Mouse (Mus musculus) neural tube, embryonic 14.5 days (tissue): ENCODE data around the gene Cul4a. TPM values are rescaled to one million over a fixed set of nuclear protein-coding genes. Genes with fewer than 3 reads are reported as not detected.
"Not testable (repeated sequence)": the region's sequence is repeated elsewhere in the genome, so short reads cannot be mapped to it uniquely, and the experiment has no call there.

Experiments used
- ATAC-seq: fragments of 200-750 bp; cut with Nextera tagmentation; 2 replicates; pipeline ENCODE4 v1.8.0; 2017; ENCODE audit warnings: low read depth, mild to moderate bottlenecking, moderate TSS enrichment, moderate library complexity
- H3K27ac ChIP-seq: fragments of 300-500 bp; sonication (generic); 2 replicates; pipeline ENCODE4 v1.5.1; 2014; ENCODE audit warnings: low read depth, mild to moderate bottlenecking, control low read depth, low read length, moderate library complexity, mixed read lengths
- H3K27me3 ChIP-seq: fragments of 300-500 bp; sonication (generic); 2 replicates; pipeline ENCODE4 v1.6.1; 2014; ENCODE audit warnings: low read length; ENCODE audit not compliant: control insufficient read depth, insufficient read depth
- H3K36me3 ChIP-seq: fragments of 300-500 bp; sonication (generic); 2 replicates; pipeline ENCODE4 v1.6.1; 2014; ENCODE audit warnings: low read length, mixed read lengths; ENCODE audit not compliant: control insufficient read depth, insufficient read depth
- H3K4me1 ChIP-seq: fragments of 300-500 bp; sonication (generic); 2 replicates; pipeline ENCODE4 v1.6.1; 2014; ENCODE audit warnings: low read length; ENCODE audit not compliant: control insufficient read depth, insufficient read depth
- H3K4me2 ChIP-seq: fragments of 300-500 bp; sonication (generic); 2 replicates; pipeline ENCODE4 v1.6.1; 2014; ENCODE audit warnings: mild to moderate bottlenecking, low read depth, low read length, control low read depth
- H3K4me3 ChIP-seq: fragments of 300-500 bp; sonication (generic); 2 replicates; pipeline ENCODE4 v1.5.1; 2014; ENCODE audit warnings: low read depth, low read length, control low read depth, mixed read lengths
- H3K9ac ChIP-seq: fragments of 300-500 bp; sonication (generic); replicated peaks from 2 replicates; pipeline ENCODE4 v1.6.1; 2014; ENCODE audit warnings: low read depth, mild to moderate bottlenecking, control low read depth, low read length, mixed read lengths
- H3K9me3 ChIP-seq: fragments of 300-500 bp; sonication (generic); 2 replicates; pipeline ENCODE4 v1.6.1; 2016; ENCODE audit warnings: low read length; ENCODE audit not compliant: control insufficient read depth
- WGBS: fragments of 180-500 bp; shearing (Covaris S2); extraction: QIAGEN DNeasy Blood & Tissue Kit; methylation state at CpG from one replicate; pipeline ENCODE4 v1.1.7; 2014; 5-methylcytosine and 5-hydroxymethylcytosine counted together
- polyA plus RNA-seq: library from polyadenylated mRNA; unstranded; fragments of >200 nt; fragmentation: Nextera tagmentation; extraction: Ambion mirVana; gene quantifications from 2 replicates; pipeline ENCODE4 v1.2.1, GENCODE M21; 2014

Cul4a gene
- polyA plus RNA-seq, 1 experiment from 2014 or later, result 70.3 TPM

- Histone ChIP-seq H3K4me2 (no peak overlapping the region), H3K4me3 (no peak overlapping the region), H3K9ac (no peak overlapping the region), H3K27me3 (no peaks in the 10 kb centered on the region), H3K36me3 (peaks cover 36% of the 10 kb centered on the region), H3K9me3 (no peaks in the 10 kb centered on the region), H3K4me1 (no peaks in the 10 kb centered on the region), H3K27ac (no peak overlapping the region)
- ATAC-seq, result no peak
- 92% methylated on average over 7 of the region's 7 CpGs for WGBS
Measured at GRCm38 (mm10) chr8:13120882-13121665, 15.7 kb downstream of the Cul4a start.

GRCm38 (mm10) chr8:13122887-13123421, 17.5 kb downstream of the Cul4a start:
- peaks cover 52% of the 10 kb centered on the region for H3K36me3 ChIP-seq
- no peaks in the 10 kb centered on the region for H3K27me3 ChIP-seq
- no peak overlapping the region for H3K9ac ChIP-seq
- H3K4me2 ChIP-seq, result no peak overlapping the region
- WGBS, result 94% methylated on average over 7 of the region's 7 CpGs
- H3K9me3 ChIP-seq, result no peaks in the 10 kb centered on the region
- H3K27ac ChIP-seq, result no peak overlapping the region
- H3K4me1 ChIP-seq, result no peaks in the 10 kb centered on the region
- no peak for ATAC-seq
- no peak overlapping the region for H3K4me3 ChIP-seq

- Histone ChIP-seq H3K27ac (no peak overlapping the region), H3K36me3 (peaks cover 55% of the 10 kb centered on the region), H3K4me3 (no peak overlapping the region), H3K27me3 (no peaks in the 10 kb centered on the region), H3K4me2 (no peak overlapping the region), H3K9me3 (no peaks in the 10 kb centered on the region), H3K9ac (no peak overlapping the region), H3K4me1 (no peaks in the 10 kb centered on the region)
- WGBS, result 91% methylated on average over 8 of the region's 8 CpGs
- ATAC-seq, result no peak
Measured at GRCm38 (mm10) chr8:13124897-13125296, 19.5 kb downstream of the Cul4a start.

GRCm38 (mm10) chr8:13132220-13132619, 26.8 kb downstream of the Cul4a start:
- H3K4me3 ChIP-seq, ATAC-seq: not testable (repeated sequence)

GRCm38 (mm10) chr8:13139641-13140182, 34.3 kb downstream of the Cul4a start:
- H3K27ac ChIP-seq, result no peak overlapping the region
- no peak overlapping the region for H3K4me3 ChIP-seq
- H3K9ac ChIP-seq, result no peak overlapping the region
- H3K9me3 ChIP-seq, result no peaks in the 10 kb centered on the region
- H3K4me1 ChIP-seq, result no peaks in the 10 kb centered on the region
- H3K36me3 ChIP-seq, result peaks cover 84% of the 10 kb centered on the region
- H3K27me3 ChIP-seq, result no peaks in the 10 kb centered on the region
- H3K4me2 ChIP-seq, result no peak overlapping the region
- ATAC-seq, result no peak
- WGBS, result 95% methylated on average over 6 of the region's 6 CpGs

More at GRCm38 (mm10) chr8:13132220-13132619, 26.8 kb downstream of the Cul4a start:
- H3K4me2 ChIP-seq, H3K27me3 ChIP-seq, H3K9me3 ChIP-seq, H3K4me1 ChIP-seq, H3K9ac ChIP-seq, H3K27ac ChIP-seq: not testable (repeated sequence)
- WGBS, result 67% methylated on average over 9 of the region's 9 CpGs
- peaks cover 78% of the 10 kb centered on the region for H3K36me3 ChIP-seq

GRCm38 (mm10) chr8:13141681-13142080, 36.3 kb downstream of the Cul4a start:
- Histone ChIP-seq H3K4me3 (no peak overlapping the region), H3K27me3 (no peaks in the 10 kb centered on the region), H3K36me3 (peaks cover 80% of the 10 kb centered on the region), H3K9me3 (no peaks in the 10 kb centered on the region), H3K27ac (no peak overlapping the region), H3K4me1 (no peaks in the 10 kb centered on the region), H3K9ac (no peak overlapping the region), H3K4me2 (no peak overlapping the region)
- WGBS, result 90% methylated on average over 5 of the region's 5 CpGs
- ATAC-seq, result no peak

GRCm38 (mm10) chr8:13148476-13148875, 43.1 kb downstream of the Cul4a start:
- no peaks in the 10 kb centered on the region for H3K9me3 ChIP-seq
- no peak overlapping the region for H3K4me3 ChIP-seq
- peaks cover 36% of the 10 kb centered on the region for H3K36me3 ChIP-seq
- no peak overlapping the region for H3K27ac ChIP-seq
- no peaks in the 10 kb centered on the region for H3K27me3 ChIP-seq
- 93% methylated on average over 2 of the region's 2 CpGs for WGBS
- H3K9ac ChIP-seq, result no peak overlapping the region
- no peaks in the 10 kb centered on the region for H3K4me1 ChIP-seq
- H3K4me2 ChIP-seq, result no peak overlapping the region
- no peak for ATAC-seq

- 100% methylated on average over 2 of the region's 2 CpGs for WGBS
- no peak for ATAC-seq
- H3K27me3 ChIP-seq, result no peaks in the 10 kb centered on the region
- H3K27ac ChIP-seq, result no peak overlapping the region
- H3K4me3 ChIP-seq, result no peak overlapping the region
- no peaks in the 10 kb centered on the region for H3K9me3 ChIP-seq
- H3K9ac ChIP-seq, result no peak overlapping the region
- H3K4me2 ChIP-seq, result no peak overlapping the region
- peaks cover 36% of the 10 kb centered on the region for H3K36me3 ChIP-seq
- H3K4me1 ChIP-seq, result no peaks in the 10 kb centered on the region
Measured at GRCm38 (mm10) chr8:13149287-13149686, 43.9 kb downstream of the Cul4a start.

GRCm38 (mm10) chr8:13149866-13150265, 44.4 kb downstream of the Cul4a start:
- WGBS, result 62% methylated on average over 5 of the region's 5 CpGs
- no peak overlapping the region for H3K4me3 ChIP-seq
- no peak overlapping the region for H3K4me2 ChIP-seq
- H3K36me3 ChIP-seq, result peaks cover 31% of the 10 kb centered on the region
- no peaks in the 10 kb centered on the region for H3K27me3 ChIP-seq
- H3K9me3 ChIP-seq, result no peaks in the 10 kb centered on the region
- no peak overlapping the region for H3K27ac ChIP-seq
- H3K9ac ChIP-seq, result no peak overlapping the region
- no peak for ATAC-seq
- H3K4me1 ChIP-seq, result no peaks in the 10 kb centered on the region
